Mouse (Mus musculus) brain, embryonic 14.5 days (tissue): Measurements from ENCODE around the gene Smpdl3b.

Source experiments
- CTCF ChIP-seq: fragments of 200-500 bp; IDR thresholded peaks from 2 replicates; pipeline ENCODE4 v1.5.1; 2012; ENCODE audit warnings: inconsistent platforms, mild to moderate bottlenecking, moderate library complexity, borderline replicate concordance; ENCODE audit not compliant: insufficient read depth, insufficient read length; ENCODE audit errors: extremely low read depth
- POLR2A ChIP-seq: fragments of 200-500 bp; IDR thresholded peaks from 2 replicates; pipeline ENCODE4 v1.6.1; 2012; ENCODE audit warnings: mild to moderate bottlenecking, inconsistent platforms, borderline replicate concordance; ENCODE audit not compliant: poor library complexity, insufficient read depth, insufficient read length, severe bottlenecking; ENCODE audit errors: extremely low read depth

DNA sequence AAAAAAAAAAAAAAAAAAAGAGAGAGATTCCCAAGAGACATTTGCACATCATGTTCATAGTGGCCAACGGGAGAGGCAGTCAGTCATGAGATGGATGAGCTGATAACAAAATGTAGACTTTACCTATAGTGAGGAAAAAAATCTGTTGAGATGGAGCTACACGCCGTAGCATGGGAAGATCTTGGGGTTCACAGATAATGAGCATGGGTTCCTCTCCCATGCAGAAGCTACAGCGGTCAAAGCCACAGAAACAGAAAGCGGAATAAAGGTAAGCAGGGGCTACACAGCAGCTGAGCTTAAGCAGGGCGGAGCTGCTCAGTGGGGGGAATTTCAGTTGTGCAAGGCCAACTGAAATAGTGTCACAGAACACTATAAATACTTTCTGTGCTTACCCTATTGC lies 47.3 kb upstream of the Smpdl3b start:
- TF ChIP-seq POLR2A (no peak), CTCF (no peak)
